Mouse (Mus musculus): ENCODE measurements at regions not wholly inside any gene's neighbourhood (a gene's known extent, or its start where the extent isn't known, plus 50 kb on each side); places are given as distances from the start of the nearest gene placed in this dataset.

DNA sequence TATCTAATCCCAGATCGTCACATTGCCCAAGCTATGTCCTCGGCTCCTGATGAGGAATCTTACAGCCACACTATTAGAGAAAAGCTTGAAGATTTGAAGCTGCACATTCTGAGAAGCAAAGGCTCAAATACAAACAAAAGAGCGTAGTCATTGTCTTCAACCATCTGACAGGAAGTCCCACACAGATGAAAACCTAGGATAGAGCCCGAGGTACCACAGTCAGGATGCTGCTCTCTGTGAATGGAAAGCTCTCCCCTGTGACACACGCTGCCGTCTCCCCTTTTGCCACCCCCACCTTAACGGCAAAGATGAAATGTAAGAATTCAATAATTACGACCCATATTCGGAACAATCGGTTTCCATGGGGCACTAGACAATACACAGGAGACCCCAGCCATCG is 237.2 kb downstream of the Prdm2 start:
- Histone ChIP-seq H3K27ac (ENCODE audit: insufficient read depth, low read depth, low read length) (no peak overlapping the region), H3K4me3 (ENCODE audit: insufficient read depth, low read length) (no peak overlapping the region), H3K4me1 (ENCODE audit: control insufficient read depth, insufficient read depth, low read length) (no peaks in the 10 kb centered on the region)
- TF ChIP-seq POLR2A (IDR thresholded peaks at IDR 0.05; ENCODE audit: borderline replicate concordance, low read depth, low read length) (no peak), CTCF (IDR thresholded peaks at IDR 0.05; ENCODE audit: low read depth, low read length) (no peak)

DNA sequence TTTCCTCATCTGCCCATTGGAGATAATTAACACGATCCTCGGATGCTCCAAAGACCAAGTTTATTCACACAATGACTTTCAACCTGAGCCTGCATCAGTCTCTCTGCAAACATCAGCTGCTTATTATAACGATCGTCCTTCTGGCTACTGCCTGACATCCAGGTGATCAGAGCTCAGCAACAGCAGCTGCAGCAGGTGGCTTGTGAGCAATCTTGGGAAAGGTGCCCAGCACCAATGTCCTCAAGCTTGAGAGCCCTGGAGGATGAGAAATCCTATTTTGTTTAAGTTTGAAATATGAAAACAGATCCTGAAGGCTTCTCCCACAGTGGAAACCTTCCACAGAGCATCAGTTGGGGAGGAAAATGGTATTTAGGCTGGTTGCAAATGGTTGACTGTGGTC is 242.8 kb downstream of the Prdm2 start:
- Histone ChIP-seq H3K4me1 (ENCODE audit: control insufficient read depth, insufficient read depth, low read length) (no peaks in the 10 kb centered on the region), H3K4me3 (ENCODE audit: insufficient read depth, low read length) (no peak overlapping the region), H3K27ac (ENCODE audit: insufficient read depth, low read depth, low read length) (no peak overlapping the region)
- TF ChIP-seq CTCF (IDR thresholded peaks at IDR 0.05; ENCODE audit: low read depth, low read length) (no peak), POLR2A (IDR thresholded peaks at IDR 0.05; ENCODE audit: borderline replicate concordance, low read depth, low read length) (no peak)

DNA sequence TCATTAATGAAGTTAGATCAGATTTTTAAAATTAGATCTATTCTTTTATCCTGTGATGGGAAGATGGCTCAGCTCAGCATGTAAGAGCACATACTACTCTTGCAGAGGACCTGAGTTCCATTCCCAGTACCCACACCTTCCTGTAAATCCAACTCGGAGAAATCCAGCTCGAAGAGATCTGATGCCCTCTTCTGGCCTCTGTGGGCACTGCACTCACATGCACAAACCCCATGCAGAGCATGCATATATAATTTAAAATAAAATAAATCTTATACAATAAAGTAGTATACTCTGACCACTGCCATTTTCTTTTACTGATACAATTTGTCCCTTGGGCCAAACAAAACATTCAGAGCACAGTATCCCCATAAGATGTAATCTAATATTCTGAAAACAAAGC is 245.2 kb downstream of the Prdm2 start:
- TF ChIP-seq CTCF (IDR thresholded peaks at IDR 0.05; ENCODE audit: low read depth, low read length): no peak
- no peak for TF ChIP-seq POLR2A (IDR thresholded peaks at IDR 0.05; ENCODE audit: borderline replicate concordance, low read depth, low read length)
- Histone ChIP-seq H3K27ac (ENCODE audit: insufficient read depth, low read depth, low read length) (no peak overlapping the region), H3K4me3 (ENCODE audit: insufficient read depth, low read length) (no peak overlapping the region), H3K4me1 (ENCODE audit: control insufficient read depth, insufficient read depth, low read length) (no peaks in the 10 kb centered on the region)

DNA sequence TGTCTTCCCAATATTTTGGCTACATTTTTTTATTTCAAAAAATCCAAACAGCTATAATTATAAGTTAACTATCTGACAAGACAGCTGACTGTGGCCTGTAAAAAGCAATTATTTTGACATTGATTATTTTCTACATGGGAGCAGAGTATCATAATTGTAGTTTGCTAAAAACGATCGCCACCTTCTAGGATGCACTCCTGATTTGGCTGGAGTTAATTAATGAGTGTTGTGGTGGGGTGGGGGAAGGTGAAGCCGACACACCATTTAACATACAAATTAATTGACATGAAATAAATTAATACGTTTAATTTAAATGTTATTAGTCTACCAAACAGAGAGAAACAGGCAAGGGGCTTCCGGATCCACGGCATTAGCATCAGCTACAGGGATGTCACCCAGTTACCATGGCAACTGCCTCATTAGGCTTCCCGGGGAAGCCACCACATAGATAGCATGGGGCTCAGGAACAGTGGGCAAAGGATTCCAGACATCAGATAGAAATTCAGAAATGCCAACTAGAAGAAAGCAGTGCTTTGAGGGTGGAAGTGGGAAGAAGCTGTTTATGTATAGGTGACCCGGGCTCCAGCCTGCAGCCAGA is 255.9 kb downstream of the Prdm2 start:
- no peak overlapping the region for H3K27ac ChIP-seq (ENCODE audit: insufficient read depth, low read depth, low read length)
- H3K4me1 ChIP-seq (ENCODE audit: control insufficient read depth, insufficient read depth, low read length): no peaks in the 10 kb centered on the region
- no peak for TF ChIP-seq POLR2A (IDR thresholded peaks at IDR 0.05; ENCODE audit: borderline replicate concordance, low read depth, low read length)
- no peak for TF ChIP-seq CTCF (IDR thresholded peaks at IDR 0.05; ENCODE audit: low read depth, low read length)
- no peak overlapping the region for H3K4me3 ChIP-seq (ENCODE audit: insufficient read depth, low read length)

DNA sequence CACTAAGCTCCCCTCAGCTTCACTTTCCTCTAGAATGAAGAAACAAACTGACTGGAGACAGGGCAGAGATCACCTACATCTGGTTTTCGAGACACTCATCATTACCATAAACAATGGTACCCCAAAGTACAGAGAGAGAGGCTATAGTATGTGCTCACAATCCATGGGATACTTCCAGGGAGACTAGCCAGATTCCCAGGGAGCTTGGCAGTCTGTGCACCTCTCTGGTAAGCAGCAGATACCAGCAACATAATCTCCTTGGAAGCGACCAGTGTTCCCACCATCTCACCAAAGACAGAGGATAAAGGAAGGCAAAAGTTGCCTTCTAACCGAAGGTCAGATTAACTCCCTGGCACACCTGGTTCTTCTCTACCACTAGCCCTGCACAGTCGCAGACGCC is 256.4 kb downstream of the Prdm2 start:
- H3K4me1 ChIP-seq (ENCODE audit: control insufficient read depth, insufficient read depth, low read length): no peaks in the 10 kb centered on the region
- H3K4me3 ChIP-seq (ENCODE audit: insufficient read depth, low read length): no peak overlapping the region
- H3K27ac ChIP-seq (ENCODE audit: insufficient read depth, low read depth, low read length): no peak overlapping the region
- TF ChIP-seq POLR2A (IDR thresholded peaks at IDR 0.05; ENCODE audit: borderline replicate concordance, low read depth, low read length) (no peak), CTCF (IDR thresholded peaks at IDR 0.05; ENCODE audit: low read depth, low read length) (no peak)

DNA sequence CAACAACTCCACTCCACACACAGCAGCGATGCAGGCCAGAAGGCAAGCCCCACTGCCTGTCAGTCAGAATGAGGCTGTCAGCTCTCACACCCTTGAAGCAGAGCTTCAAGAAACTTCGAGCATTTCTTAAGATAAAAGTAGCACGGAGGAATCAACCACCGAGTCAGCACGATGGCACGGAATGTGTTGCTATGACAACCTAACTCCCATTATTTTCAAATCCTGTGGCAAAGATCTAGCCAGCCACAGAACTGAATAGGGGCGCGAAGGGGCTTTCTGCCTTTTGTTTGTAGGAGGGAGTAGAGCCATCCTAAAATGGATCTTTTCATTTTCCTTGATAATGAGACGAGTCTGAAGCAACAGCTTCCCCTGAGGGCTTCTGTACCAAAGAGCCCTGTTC is 259.1 kb downstream of the Prdm2 start:
- TF ChIP-seq POLR2A (IDR thresholded peaks at IDR 0.05; ENCODE audit: borderline replicate concordance, low read depth, low read length) (no peak), CTCF (IDR thresholded peaks at IDR 0.05; ENCODE audit: low read depth, low read length) (no peak)
- no peaks in the 10 kb centered on the region for H3K4me1 ChIP-seq (ENCODE audit: control insufficient read depth, insufficient read depth, low read length)
- no peak overlapping the region for H3K4me3 ChIP-seq (ENCODE audit: insufficient read depth, low read length)
- no peak overlapping the region for H3K27ac ChIP-seq (ENCODE audit: insufficient read depth, low read depth, low read length)

DNA sequence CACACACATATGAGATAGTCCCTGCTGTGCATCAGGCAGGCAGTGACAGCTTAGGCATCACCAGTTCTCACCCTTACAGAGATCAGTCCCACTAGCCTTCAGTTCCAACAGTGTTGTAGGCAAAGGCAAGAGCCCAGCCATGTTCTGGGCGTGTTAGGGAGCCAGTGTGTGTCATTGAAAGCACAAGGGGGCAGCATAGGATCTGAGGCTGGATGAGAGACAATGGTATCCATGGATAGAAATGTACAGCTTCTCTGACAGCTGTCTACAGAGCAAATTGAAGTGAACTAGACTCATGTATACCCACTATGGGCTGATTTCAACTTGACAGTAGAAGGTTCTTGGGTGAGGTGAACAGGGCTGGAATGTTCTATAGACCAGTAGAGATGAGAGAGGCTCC is 259.9 kb downstream of the Prdm2 start:
- Histone ChIP-seq H3K4me1 (ENCODE audit: control insufficient read depth, insufficient read depth, low read length) (no peaks in the 10 kb centered on the region), H3K4me3 (ENCODE audit: insufficient read depth, low read length) (no peak overlapping the region), H3K27ac (ENCODE audit: insufficient read depth, low read depth, low read length) (no peak overlapping the region)
- TF ChIP-seq POLR2A (IDR thresholded peaks at IDR 0.05; ENCODE audit: borderline replicate concordance, low read depth, low read length): no peak
- no peak for TF ChIP-seq CTCF (IDR thresholded peaks at IDR 0.05; ENCODE audit: low read depth, low read length)

DNA sequence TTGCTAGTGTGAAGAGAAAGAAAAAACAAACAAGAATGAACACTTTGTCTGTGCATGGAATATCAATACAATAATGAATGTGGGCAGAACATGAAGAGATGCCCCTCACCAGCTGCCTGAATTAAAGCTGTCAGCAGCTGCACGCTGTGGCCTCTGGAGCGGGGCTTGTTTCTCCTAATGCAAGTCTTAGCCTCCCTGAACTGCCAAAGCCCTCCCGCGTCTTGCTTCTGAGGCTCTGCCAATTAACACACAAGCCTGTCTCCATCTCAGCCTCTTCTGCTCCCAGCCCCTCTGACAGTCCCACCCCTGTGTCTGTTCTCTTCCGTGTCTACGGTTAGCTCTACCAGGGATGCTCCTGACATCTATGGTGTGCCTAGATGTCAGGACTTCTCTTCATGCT is 265.1 kb downstream of the Prdm2 start:
- Histone ChIP-seq H3K27ac (ENCODE audit: insufficient read depth, low read depth, low read length) (no peak overlapping the region), H3K4me3 (ENCODE audit: insufficient read depth, low read length) (no peak overlapping the region), H3K4me1 (ENCODE audit: control insufficient read depth, insufficient read depth, low read length) (no peaks in the 10 kb centered on the region)
- TF ChIP-seq POLR2A (IDR thresholded peaks at IDR 0.05; ENCODE audit: borderline replicate concordance, low read depth, low read length) (no peak), CTCF (IDR thresholded peaks at IDR 0.05; ENCODE audit: low read depth, low read length) (no peak)

DNA sequence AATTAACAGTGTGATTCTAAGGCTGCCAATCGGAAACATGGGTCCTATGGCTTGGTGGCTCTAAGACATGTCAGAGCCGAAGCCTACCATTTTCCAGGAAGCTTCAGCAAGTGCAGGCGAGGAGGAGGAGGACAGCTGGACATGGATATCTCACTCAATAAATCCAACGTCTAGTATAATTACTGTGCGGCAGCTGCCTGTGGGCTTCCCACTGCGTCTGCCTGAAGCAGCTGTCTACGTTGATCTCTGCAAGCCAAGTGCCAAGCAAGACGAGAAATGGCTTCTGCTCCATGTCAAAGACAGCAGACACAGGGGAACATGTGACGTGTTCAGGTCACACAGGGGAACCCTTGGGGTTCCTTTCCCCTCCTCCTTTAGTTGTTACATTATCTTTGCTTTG is 279.2 kb downstream of the Prdm2 start:
- TF ChIP-seq POLR2A (IDR thresholded peaks at IDR 0.05; ENCODE audit: borderline replicate concordance, low read depth, low read length) (no peak), CTCF (IDR thresholded peaks at IDR 0.05; ENCODE audit: low read depth, low read length) (no peak)
- Histone ChIP-seq H3K27ac (ENCODE audit: insufficient read depth, low read depth, low read length) (no peak overlapping the region), H3K4me3 (ENCODE audit: insufficient read depth, low read length) (no peak overlapping the region), H3K4me1 (ENCODE audit: control insufficient read depth, insufficient read depth, low read length) (no peaks in the 10 kb centered on the region)

DNA sequence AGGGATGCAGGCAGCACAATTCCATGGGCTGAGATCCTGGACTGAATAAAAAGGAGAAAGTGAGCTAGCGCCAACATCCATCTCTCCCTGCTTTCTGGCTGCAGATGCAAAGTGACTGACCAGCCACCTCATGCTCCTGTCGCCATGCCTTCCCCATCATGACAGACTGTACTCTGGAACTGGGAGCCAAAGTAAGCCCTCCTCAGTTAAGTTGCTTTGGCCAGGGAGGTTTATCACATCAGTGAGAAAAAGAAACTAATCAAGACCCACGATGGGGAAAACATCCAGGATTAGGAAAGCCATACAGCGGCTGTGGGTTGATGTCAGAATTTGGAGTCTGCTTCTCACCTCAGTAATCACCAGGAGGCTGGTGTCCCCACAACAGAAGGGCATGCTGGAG is 283.6 kb downstream of the Prdm2 start:
- H3K4me3 ChIP-seq (ENCODE audit: insufficient read depth, low read length): no peak overlapping the region
- no peaks in the 10 kb centered on the region for H3K4me1 ChIP-seq (ENCODE audit: control insufficient read depth, insufficient read depth, low read length)
- H3K27ac ChIP-seq (ENCODE audit: insufficient read depth, low read depth, low read length): no peak overlapping the region
- TF ChIP-seq CTCF (IDR thresholded peaks at IDR 0.05; ENCODE audit: low read depth, low read length) (no peak), POLR2A (IDR thresholded peaks at IDR 0.05; ENCODE audit: borderline replicate concordance, low read depth, low read length) (no peak)
